Mouse (Mus musculus): ENCODE results near the gene Gnb2. TPM values are rescaled to one million over a fixed set of nuclear protein-coding genes. Genes with fewer than 3 reads are reported as not detected.

The Gnb2 gene
- total RNA-seq, 2 experiments from 2014 or later = 107 to 129 TPM

GRCm38 (mm10) chr5:137487616-137488015 lies 45.7 kb downstream of the Gnb2 start:
- intact Hi-C loops (cut with DNase I) = no loop called here

GRCm38 (mm10) chr5:137485851-137486155 lies 47.5 kb downstream of the Gnb2 start:
- intact Hi-C loops (cut with DNase I) = no loop called here
- DNase-seq = no peak

More at GRCm38 (mm10) chr5:137487616-137488015, 45.7 kb downstream of the Gnb2 start:
- DNase-seq = no peak

- no peak for DNase-seq
- intact Hi-C loops (cut with DNase I) = no loop called here
Observed at GRCm38 (mm10) chr5:137485071-137485850, 48.0 kb downstream of the Gnb2 start.

GRCm38 (mm10) chr5:137481897-137482296 lies 51.4 kb downstream of the Gnb2 start:
- intact Hi-C loops (cut with DNase I) = no loop called here
- DNase-seq = no peak

- peak; percentile 57 to 74 for DNase-seq
- intact Hi-C loops (cut with DNase I) = no loop called here
Observed at GRCm38 (mm10) chr5:137481138-137481537, 52.2 kb downstream of the Gnb2 start.

Small RNA genes within 50 kb of the gene (microRNA-seq; reads per million reads assigned to microRNA genes)
- gene Mir6418 = 0 reads per million in 2 experiments

Other genes starting within 250 kb of the Gnb2 start
- gene Ache, start 246.0 kb downstream of the Gnb2 start, total RNA-seq (2021) = 10 to 100 TPM; 25.2 to 41.2 TPM
- 10 to 100 TPM; 17.6 to 25.1 TPM for gene Ufsp1, start 238.9 kb downstream of the Gnb2 start, total RNA-seq (2021)
- 10 to 100 TPM; 27.7 to 39.8 TPM for gene Srrt, start 225.8 kb downstream of the Gnb2 start, total RNA-seq (2021)
- gene Trip6, start 219.1 kb downstream of the Gnb2 start, total RNA-seq (2021) = 1 to 10 TPM; 3.7 to 4.1 TPM
- gene Slc12a9, start 199.9 kb downstream of the Gnb2 start, total RNA-seq (2021) = 1 to 10 TPM; 2.4 to 2.5 TPM
- 10 to 100 TPM; 12.1 to 13.4 TPM for gene Ephb4, start 183.4 kb downstream of the Gnb2 start, total RNA-seq (2021)
- gene Zan, start 56.4 kb downstream of the Gnb2 start, total RNA-seq (2021) = under 1 TPM; 0.02 to 0.03 TPM
- gene Pop7, start 31.0 kb downstream of the Gnb2 start, total RNA-seq (2021) = 1 to 10 TPM; 8.6 to 9.9 TPM
- 10 to 100 TPM; 17.4 to 23.4 TPM for gene Gigyf1, start 15.0 kb downstream of the Gnb2 start, total RNA-seq (2021)
- gene Epo, start 268 bp downstream of the Gnb2 start, total RNA-seq (2021) = not detected
- gene Actl6b, start 20.0 kb upstream of the Gnb2 start, total RNA-seq (2021) = not detected
- not detected for gene Tfr2, start 36.3 kb upstream of the Gnb2 start, total RNA-seq (2021)
- 10 to 100 TPM in 1 of 2 experiments, 1 to 10 TPM in 1; 9.6 to 13.7 TPM for gene Mospd3, start 67.5 kb upstream of the Gnb2 start, total RNA-seq (2021)
- gene Pcolce, start 80.3 kb upstream of the Gnb2 start, total RNA-seq (2021) = 10 to 100 TPM; 57.1 to 66.1 TPM
- gene Fbxo24, start 95.5 kb upstream of the Gnb2 start, total RNA-seq (2021) = not detected
- gene Lrch4, start 95.6 kb upstream of the Gnb2 start, total RNA-seq (2021) = 10 to 100 TPM; 13.6 to 13.8 TPM
- 1 to 10 TPM; 2.0 to 2.9 TPM for gene Gm20605, start 95.7 kb upstream of the Gnb2 start, total RNA-seq (2021)
- gene Sap25, start 107.8 kb upstream of the Gnb2 start, total RNA-seq (2021) = 1 to 10 TPM; 2.3 to 2.7 TPM
- gene Irs3, start 112.2 kb upstream of the Gnb2 start, total RNA-seq (2021) = under 1 TPM; 0.47 to 0.48 TPM
- gene Agfg2, start 151.2 kb upstream of the Gnb2 start, total RNA-seq (2021) = 1 to 10 TPM; 3.8 to 4.6 TPM
- under 1 TPM; 0.20 to 0.28 TPM for gene Nyap1, start 208.1 kb upstream of the Gnb2 start, total RNA-seq (2021)
- gene Tsc22d4, start 212.2 kb upstream of the Gnb2 start, total RNA-seq (2021) = 10 to 100 TPM; 52.2 to 55.6 TPM
- gene Ppp1r35, start 245.3 kb upstream of the Gnb2 start, total RNA-seq (2021) = 1 to 10 TPM; 5.6 to 7.9 TPM